Mouse (Mus musculus): ENCODE data around the gene Mphosph10.

The Mphosph10 gene

DNA sequence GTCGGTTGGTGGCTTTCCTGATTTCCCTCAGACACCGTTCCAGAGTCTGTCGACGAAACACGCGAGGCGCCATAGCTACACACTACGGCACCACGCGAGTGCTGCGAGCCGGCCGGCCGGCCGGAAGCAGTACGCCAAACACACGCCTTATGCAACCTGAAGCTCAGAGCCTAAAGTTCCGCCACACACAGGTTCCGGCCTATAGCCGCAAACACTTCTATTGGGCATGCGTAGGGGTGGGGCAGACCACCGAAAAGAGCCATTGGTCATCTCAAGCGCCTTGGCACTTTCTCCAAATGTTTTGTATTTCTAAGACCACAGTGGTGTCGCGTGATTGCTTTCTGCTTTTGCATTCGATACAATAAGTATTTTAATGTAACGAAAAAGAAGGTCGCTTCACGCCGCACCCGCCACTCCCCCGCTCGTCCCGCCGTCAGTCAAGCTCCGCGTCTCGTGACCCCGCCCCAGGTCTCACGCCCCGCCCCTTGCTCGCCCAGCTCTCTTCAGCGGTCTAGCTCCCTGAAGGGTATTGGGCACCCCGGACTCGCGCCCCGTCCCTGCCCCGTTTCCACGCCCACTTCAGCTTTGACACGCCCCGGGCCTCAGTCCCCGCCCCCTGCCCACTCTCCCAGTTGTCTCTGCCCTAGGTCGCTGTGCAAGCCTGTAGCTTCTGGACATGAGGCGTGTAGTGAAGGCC, at the start of gene Mphosph10, which contains the start of gene Mcee:
Gene Mphosph10, minus strand, starts transcription at position 147 of the 697 bp plus-strand sequence.
Gene Mcee, plus strand, starts transcription at position 486 of the 697 bp plus-strand sequence.
- peak; percentile 97 to 98 for DNase-seq

DNA sequence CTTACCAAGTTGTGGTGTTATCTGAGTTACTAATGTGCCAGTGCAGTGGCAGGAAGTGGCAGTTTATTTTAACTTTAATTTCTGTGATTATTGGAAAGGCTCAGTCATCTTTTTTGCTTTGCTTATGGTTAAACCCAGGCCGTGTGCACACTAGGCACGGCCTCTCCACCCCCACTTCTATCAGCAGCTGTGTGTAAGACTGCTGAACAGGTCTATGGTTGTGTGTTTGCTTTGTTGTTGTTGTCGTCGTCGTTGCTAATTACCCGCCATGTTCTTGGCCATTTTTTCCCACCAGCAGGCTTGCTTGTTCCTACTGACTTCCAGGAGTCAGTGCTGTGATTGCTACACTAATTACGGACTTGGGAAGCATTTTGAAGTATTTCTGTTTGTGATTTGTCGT, 48.5 kb upstream of the Mphosph10 start:
- no peak for DNase-seq

DNA sequence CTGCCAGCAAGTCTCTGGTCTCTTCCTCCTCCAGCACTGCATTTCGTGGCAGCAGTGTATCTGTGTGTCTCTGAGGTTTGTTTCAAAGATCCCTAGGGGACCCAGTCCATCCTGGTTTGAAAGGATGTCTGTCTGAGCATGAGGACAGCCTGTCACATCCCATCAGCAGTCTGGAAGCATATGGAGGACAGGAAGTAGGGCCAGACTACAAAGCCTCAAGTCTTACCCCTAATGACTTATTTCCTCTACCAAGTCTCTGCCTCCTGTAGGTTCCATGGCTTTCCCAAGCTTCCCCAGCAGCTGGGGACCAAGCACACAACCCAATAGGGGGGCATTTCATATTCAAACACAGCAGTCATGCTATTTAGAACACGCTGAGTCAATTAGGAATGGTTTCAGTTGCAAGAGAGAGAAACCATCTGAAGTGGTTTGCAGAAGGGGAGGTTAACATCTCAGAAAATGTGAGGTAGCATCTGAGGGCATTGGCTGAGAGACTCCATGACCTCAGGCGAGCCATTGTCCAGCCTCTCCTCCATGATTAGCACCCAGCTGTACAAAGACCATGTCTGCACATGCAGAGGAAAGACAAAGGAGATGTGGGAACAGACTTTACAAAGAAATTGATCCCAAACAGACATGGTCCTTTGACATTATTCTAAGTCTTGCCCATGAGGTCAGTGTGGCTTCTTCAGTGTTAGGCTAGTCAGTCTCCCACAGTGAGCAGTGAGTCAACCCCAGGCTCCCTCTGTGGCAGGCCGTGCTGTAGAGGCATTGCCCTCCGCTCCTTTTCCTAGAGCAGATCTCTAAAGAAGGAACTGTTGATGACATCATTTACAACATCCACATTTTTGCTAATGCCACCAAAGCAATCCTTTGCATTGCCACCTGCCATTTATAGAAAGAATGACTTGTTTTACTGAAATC, 47.8 kb upstream of the Mphosph10 start:
- DNase-seq, result no peak

DNA sequence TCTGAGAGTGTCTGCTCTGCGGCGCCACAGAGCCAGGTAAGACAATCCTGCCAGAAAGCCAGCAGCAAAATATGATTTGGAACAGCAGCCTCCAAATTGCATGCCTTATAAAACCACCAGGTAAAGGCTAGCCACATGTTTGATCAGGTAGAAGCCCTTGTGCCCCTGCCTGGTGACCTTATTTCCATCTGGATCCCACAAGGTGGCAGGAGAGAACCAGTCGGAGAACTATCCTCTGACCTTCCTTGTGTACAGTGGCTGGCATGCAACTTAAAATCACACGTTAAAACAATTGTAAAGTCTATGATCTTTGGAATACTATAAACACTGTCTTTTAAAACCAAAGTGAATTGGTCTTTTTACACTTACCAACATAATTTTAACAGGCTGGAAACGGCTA, 32.8 kb upstream of the Mphosph10 start:
- DNase-seq, result no peak

DNA sequence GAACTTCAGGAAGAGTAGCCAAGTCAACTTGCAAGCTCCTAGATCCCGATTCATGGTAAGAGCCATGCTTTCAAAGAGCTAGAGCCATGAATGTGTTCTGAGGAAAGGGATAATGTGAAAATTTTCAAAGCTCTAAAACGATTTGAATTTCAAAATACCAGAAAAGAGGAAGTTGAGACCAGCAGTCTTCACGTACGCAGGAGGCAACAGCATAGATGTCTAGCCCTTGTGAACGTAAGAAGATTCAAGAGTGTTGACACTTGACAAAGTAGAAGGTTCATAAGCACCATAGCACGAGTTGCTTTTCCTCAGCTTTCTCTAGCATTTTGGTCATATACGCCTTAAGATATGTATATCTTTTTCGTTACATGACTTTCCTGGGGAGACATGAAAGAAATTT, 11.9 kb upstream of the Mphosph10 start:
- no peak for DNase-seq

DNA sequence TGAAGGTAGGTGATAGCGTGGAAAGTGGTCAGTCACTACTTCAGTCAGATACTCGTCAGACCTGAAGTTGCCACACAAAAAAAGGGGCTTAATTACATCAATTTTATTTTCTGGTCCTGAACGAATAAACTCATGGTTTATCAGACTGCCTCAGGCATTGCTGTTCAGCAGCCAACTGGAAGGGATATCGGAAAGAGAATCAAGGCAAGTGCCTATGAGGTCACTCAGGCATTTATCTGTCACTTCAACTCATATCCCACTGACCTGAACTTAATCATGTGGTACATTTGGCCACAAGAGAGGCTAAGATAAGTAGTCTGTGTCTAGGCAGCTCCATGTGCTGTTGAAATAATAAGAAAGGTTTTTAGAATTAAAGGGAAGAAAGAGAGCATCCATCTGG, 10.4 kb upstream of the Mphosph10 start:
- no peak for DNase-seq

DNA sequence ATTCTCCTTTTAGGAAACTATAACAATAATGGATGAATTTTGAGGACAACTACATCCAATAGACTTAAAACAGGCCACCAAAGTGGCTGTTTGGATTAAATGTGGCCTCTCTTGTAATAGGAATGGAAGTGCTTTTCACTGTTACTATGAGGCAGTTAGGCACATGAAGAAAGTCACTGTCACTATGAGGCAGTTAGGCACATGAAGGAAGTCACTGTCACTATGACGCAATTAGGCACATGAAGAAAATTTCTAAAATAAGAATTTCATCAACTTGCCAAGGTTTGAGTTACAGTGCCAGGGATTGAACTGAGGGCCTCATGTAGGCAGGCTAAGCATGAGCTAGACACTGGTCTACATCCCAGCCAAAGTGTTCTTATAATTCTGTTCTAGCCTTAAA, 8.7 kb upstream of the Mphosph10 start:
- DNase-seq, result no peak

DNA sequence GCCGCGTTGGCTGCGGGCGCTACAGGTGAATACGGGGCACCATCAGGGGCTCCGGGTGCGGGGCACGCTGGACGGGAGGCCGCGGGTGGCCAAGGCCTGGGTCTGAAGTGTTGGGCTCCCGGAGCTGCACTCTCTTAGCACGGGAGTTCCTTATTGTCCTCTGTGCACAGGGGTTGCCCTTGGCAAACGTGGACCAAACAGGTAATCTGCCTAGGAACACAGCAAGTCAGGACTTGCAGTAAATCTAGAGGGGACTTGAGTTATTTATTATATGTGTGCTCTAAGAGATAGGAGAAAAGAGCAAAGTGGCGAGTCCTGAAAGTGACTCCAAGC, 717 bp upstream of the Mphosph10 start:
- DNase-seq, result no peak

DNA sequence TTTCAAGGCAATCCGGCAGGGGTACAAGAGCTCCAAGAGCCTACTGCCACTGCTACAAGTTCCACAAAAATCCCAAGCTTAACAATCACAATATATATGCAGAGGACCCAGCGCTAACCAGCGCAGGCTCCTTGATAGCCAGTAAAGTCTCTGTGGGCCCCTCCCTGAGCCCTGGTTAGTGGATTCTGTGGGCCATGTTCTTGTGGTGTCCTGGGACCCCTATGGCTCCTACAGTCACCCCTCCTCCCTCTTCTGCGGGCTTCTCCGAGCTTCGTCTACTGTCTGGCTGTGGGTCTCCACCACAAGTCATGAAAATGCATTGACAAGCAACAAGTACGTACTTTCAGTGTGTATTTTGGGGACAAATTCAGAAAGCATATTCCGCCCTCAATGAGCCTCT, 589 bp downstream of the Mphosph10 start:
- peak in 1 of 2 experiments; percentile 18 for DNase-seq

DNA sequence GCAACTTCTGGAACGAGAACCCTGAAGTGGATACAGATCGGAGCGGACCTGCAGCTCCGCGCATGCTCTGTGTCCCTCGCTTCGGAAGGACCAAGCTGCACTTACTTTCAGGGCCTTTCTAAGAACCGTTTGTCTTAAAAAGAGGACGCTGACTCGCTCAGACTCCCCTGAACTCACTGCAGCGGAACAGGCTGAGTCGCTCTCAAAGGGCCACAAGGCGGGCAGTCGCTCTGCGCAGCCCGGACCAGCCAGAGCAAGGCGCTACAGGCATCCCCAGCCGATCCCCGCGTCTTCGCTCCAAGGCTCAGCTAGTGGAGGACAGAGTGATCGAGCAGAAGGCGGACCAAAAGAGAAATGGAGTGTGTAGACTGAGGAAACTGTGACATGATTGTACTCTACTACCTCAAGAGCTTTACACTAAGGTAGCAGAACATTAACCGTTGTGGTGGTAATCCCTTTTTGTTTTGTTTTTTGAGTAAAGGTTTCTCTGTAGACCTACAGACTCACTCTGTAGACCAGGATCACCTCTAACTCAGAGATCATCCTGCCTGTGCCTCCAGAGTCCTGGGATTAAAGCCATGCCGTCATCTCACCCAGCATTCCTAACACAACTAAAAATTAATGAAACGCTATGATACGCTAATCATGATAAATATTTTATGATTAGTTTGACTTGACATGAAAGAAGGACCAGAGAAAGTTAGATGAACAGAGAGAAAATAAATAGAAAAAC, 18.1 kb downstream of the Mphosph10 start, which contains the start of gene Fan1:
Gene Fan1, minus strand, starts transcription at position 266 of the 733 bp plus-strand sequence.
- peak; percentile 73 to 82 for DNase-seq

DNA sequence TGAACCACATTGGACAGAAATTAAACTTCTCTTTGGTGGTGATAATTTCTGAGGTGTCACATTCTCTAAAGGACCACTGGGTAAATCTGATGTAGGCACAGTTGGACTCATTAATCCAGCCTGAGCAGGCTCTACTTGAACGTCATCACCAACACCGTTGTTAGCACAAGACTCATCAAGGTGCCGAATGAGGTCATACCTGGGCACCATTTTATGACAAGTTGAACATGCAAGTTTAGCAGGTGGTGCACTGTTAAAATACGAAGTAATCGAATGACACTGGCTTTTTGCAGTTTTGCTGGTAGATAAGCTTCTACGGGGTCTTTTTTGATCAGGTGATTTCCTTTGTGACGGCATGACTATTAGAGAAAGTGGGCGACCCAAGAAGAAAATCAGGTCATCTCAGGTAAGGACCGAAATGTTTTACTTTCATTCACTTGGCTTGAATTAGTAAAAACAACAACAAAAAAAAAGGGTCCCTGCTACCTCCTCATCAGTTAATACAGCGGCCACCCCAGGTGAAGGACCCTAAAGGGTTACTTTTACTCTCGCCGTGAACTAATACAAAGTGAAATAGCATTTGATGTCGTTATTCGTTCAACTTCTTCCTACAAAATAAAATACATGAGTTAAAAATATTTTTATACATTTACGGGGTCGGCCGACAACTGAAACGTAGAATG, 18.8 kb downstream of the Mphosph10 start:
- DNase-seq, result no peak

DNA sequence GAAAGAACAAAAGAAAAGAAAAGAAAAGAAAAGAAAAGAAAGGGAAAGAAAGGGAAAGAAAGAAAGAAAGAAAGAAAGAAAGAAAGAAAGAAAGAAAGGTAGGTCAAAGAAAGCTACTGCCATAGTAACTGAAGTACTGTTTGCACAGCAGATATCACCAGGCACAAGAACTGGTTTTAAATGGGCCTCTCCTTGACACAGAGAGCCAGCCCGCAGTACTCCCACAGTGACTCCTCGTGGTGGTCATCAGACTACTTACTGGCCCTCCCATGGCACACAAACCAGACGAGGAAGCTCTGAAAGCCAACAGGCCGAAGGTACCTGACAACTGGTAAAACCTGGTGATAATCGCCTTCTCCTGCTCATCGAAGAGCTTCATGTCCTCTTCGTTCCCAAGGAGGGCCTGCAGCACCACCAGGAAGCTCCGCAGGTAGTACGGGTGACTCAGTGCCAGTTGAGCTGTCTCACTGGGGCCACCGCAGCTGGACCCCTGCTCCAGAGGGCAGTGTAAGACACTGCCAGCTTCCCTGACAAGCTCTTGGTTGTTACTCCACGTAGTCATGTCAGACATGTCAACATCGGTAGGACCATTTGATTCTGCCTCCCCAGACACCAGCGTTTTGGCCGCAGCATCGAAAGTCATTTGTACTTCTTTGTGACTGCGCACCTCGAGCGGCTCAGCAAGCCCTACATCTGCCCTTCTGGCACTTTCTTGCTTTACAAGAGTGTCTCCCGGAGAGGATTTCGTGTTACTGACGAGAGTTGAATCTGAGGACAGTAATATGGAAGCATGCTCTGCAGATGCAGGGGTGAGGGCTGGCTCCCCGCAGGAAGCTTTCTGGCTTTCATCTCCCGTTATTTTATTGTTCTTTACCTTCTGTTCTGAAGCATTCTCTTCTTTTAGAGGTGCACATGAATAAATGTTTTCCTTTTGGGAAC, 19.9 kb downstream of the Mphosph10 start:
- DNase-seq, result no peak

DNA sequence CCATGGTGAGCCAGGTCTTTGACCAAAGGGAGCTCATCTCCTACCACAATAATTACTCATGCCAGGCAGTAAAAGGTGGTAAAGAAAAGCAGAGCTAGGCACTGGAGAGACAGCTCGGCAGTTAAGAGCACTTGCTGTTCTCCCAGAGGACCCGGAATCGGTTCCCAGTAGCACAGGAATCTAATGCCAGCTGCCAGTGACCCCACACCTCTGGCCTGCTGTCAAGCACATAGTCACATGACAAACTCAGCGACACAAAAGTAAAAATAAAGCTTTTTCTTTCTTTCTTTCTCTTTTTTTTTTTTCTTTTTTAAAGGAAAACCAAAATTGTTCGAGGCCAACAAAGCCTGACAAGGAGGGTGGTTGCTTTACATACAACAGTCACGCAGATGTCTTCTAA, 22.2 kb downstream of the Mphosph10 start:
- DNase-seq, result no peak

DNA sequence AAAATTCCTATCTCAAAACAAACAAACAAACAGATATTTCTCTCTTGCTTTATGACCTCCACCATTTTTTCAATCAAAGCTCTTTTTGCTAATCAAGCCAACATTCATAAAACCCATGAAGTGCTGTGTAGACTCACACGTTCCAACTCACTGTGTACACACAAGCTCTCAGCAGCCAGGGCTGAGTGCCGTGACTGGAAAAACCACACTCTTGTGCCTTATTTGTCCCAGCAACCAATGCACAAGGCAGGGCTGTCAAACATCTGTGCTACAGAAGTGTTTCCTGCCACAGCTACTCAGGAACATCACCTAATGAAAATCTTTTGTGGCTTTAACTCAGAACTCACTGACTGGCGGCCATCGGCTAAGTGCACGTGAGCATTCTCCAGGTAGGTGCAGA, 26.2 kb downstream of the Mphosph10 start:
- DNase-seq, result no peak

DNA sequence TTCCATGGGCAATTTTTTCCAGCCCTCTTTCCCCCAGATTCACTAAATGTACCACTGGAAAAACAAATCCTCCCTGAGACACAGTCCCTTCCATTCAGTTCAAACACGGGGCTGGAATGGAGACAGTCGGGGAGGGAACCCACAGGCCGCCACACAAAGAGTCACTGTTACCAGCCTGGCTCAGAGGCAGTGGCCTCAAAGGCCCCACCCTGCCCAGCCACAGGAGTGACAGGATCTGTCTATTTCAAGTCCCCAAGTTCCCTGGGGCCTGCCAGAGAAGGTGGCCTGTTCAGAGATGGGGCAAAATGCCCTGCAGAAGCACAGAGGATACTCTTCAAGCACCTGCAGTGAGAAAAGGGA, 31.5 kb downstream of the Mphosph10 start:
- DNase-seq, result no peak

DNA sequence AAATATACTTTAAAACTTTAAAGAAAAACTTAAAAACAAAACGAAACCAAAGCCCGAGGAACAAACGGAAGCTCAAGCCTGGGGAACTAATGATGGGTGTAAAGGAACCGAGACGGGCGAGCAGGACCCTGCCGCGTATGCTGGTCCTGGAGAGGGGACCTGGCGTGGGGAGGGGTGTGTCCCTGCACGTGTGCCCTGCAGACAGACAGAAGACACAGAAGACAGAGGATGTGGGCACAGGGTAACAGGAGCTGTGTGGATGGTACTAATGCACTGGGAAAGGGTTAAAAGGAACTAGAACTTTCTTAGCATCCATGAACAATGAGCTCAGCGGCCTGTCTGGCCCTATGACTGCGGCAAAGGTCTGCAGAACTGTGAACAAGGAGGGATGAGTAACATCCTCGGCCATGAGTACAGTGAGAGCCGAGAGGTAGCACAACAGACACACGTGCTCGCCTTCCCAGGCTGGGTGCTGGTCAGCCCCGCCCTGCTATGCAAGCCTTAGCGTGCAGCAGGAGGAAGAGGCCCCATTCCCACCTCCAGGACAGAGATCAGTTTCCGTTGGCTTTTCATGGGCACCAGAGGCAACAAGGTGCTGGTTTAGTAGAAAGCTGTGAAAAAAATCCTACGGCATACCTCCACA, 32.0 kb downstream of the Mphosph10 start:
- DNase-seq, result no peak

DNA sequence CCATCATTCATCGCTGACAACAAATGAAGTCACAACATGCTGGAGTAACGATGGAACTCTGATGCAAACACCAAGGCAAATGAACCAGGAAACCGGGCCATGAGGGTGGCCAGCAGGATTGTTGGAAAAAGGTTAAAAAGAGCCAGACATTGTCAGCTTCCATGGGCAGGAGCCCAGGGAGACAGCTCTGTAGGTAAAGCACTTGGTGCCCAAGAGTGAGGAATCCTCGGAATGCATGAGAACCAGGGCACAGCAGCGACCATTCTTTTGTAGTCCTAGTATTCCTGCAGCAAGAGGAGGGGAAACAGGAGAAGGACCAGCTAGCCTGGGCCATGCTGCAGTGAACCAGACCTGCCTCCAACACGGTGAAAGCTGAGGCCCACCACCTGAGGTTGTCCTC, 33.4 kb downstream of the Mphosph10 start:
- DNase-seq, result no peak

DNA sequence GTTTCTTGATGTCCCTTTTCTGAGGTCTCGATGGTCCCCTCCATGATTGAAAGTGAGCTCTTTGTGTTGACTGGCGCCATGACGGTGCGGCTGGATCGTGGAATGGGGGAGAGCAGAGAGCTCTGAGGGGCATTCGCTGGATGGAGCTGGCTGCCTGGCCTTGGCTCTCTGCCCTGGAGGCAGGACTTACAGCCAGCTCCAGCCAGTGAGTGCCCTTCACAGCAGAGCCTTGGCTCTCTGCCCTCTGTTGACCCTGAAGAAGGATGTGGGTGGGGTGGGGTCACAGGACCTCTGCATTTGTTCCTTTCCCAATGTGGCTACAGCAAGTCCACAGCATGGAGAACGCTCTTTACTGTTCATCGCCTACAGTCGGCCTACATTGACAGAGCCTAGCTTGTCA, 34.7 kb downstream of the Mphosph10 start:
- DNase-seq, result no peak

DNA sequence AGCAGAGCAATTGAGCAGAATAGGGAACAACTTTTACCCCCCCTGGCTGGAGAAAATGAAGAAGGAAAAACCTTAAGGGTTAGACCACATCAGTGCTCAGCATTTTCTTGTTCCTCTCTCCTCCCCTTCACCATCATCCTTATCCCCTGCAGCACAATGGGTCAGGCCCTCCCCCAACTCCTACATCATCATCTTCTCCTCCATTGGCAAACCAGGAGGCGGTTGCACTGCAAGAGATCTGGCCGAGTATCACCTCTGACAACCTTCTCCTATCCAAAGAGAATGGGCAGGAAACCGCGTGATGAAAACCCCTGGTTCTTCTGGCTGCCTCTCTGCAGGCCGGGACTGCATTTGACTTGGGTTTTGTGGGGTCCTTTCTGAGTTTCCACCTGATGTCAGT, 35.4 kb downstream of the Mphosph10 start:
- no peak for DNase-seq

DNA sequence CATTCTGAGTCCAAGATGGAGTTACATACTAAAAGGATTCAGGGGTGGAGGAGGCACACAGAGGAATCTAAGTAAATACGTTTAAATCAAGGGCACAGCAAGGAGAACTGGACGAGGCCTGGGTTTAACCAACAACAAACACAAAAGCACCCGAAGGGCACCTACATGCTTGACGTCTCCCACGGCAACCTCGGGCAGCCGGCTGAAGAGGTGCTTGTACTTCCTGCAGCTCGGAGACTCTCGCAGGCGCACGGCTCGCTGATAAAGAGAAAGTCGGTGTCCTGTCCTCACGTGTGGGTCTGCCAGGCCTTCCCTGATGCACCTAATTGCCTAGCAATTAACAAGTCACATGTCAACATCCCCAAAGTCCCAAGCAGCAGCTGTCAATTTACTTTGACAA, 37.9 kb downstream of the Mphosph10 start:
- no peak for DNase-seq

DNA sequence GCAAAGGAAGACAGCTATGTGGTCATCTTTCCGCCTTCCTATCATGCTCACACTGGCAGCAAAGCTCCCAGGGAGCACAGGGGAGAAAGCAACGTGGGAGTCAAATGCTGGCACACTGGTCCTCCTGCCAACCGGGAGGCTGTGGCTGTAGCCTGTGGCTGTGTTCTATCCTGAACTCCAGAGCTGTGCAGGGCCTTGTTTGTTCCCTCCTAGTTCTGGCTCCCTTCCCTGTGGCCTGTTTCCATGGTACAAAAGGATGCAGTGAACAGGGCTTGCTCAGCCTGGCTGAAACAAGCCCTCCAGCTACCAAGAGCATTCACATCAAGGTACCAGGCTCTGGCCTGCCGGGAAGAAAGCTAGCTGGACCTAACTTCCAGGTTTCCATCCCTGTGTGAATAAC, 41.0 kb downstream of the Mphosph10 start:
- DNase-seq, result no peak

All from thymus, adult 18-20 months (tissue).